Mouse (Mus musculus): ENCODE measurements around the gene Irgm1.
"Not testable (repeated sequence)": the region's sequence is repeated elsewhere in the genome, so short reads cannot be mapped to it uniquely, and the experiment has no call there.

Gene Irgm1

DNA sequence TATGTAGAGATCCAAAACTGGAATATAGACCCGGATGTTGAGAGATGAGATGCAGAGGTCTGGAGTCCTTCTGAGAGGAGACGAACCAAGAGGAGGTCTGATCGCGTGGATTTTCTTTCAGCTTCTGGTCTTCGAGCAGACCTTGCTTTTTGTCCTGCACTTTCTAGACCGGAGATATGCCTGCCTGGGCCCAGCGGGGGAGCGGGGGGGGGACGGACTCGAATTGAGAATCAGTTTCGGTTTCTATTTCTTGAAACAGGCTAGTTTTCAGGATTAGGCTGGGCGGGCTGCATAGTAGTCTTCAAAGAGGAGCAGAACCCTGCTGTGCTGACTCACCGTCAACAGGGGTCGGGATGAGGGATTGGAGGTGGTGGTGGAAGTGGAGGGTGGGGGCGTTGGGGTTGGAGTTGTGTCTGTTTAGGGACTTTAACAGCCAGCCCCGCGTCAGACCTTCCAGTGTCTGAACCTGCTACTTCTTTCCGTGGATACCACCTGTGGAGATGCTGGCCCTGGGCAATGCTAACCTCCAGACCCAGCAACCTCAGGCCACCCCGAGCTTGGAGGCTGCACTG is at the start of gene Irgm1:
Irgm1 (minus strand) TSS at position 483 of the 572 bp plus-strand sequence.
- DNase-seq, result peak; percentile 41

DNA sequence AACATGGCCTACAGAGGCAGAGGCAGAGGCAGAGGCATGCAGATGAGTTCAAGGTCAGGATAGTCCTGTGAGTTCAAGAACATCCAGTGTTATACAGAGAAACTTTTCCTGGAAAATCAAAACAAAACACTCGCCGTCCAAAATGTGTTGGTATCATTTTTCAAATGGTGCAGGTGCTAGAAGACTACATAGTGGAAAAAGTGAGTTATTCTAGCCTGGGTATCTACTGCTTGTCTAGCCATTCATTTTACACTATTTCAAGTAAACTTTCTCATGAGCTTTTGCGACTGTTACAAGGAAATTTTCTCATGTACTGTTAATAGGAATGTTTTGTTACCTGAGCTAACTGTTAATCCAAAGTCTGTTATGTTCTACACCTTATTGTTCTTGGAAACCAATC is 46.9 kb upstream of the Irgm1 start:
- no peak for DNase-seq

DNA sequence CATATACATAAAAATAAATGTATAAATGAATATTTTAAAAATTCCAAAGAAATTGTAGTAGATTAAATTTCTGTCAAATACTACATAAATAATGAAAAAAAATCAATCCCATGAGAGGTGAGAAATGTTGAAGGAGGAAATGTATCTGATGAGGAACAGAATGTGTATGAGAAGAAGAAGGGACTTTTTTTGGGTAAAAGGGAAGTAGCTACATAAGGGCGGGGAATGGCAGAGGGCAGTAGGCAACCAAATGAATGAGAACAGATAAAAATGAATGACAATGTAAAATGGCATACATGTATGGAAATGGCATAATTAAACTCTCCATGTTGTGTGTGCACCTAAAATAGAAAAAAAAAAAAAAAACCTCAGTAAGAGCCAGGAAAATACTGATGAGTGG is 42.1 kb upstream of the Irgm1 start:
- no peak for DNase-seq

DNA sequence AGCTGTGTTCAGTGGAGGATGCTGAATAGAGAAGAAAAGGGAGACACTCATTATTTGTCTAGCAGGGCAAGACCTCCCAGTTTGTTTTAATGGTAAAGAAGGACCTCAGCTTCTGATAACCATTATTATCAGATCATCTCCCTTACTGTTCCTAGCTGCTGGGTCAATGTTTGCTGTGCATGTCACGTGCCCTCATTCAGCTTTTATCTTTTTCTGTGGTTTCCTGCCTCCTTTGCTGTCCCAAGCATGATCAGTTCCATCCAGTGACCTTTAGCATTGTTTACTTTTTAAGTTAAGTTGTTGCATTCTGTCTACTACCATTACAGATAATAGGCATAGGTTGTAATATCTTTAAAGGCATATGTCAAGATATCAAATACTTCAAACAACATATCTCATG is 37.0 kb upstream of the Irgm1 start:
- no peak for DNase-seq

DNA sequence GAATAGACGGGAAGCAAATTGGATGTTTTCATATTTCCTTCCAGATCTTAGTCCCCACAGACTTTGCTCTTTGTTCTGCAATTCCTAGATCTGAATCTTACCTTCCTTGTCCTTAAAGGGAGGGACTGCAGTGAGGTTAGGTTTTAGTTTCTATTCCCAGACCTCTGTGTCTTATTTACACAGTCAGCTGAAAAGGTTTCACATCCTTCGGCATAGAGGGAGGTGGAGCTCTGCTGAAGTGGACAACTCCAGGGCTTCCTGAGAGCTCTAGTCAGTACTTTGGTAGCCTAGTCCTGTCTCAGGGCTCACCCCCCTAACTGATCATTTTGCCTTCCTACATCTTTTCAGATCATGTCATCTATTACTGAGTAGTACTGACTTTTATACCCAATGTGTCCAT is 30.5 kb upstream of the Irgm1 start, which contains the start of gene Gm5431:
Gm5431 (minus strand) TSS at position 194 of the 400 bp plus-strand sequence.
- DNase-seq, result no peak

DNA sequence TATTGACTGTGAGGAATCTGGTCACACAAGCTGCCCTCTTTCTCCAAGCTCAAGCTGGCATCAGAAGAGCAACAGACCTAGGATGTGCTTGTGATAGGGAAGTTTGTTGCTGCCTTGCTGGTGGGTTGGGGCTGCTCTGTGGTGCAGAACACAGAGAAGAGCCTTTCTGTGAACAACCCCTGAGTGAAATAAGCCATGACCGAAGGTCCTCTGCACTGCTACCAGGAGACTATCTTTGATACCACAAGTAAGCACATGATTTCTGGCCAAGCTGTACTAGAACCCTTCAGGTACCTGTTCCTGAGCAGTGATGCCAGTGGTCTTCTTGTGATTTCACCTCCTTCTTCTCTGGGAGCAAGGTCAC is 30.1 kb upstream of the Irgm1 start:
- not testable (repeated sequence) for DNase-seq

DNA sequence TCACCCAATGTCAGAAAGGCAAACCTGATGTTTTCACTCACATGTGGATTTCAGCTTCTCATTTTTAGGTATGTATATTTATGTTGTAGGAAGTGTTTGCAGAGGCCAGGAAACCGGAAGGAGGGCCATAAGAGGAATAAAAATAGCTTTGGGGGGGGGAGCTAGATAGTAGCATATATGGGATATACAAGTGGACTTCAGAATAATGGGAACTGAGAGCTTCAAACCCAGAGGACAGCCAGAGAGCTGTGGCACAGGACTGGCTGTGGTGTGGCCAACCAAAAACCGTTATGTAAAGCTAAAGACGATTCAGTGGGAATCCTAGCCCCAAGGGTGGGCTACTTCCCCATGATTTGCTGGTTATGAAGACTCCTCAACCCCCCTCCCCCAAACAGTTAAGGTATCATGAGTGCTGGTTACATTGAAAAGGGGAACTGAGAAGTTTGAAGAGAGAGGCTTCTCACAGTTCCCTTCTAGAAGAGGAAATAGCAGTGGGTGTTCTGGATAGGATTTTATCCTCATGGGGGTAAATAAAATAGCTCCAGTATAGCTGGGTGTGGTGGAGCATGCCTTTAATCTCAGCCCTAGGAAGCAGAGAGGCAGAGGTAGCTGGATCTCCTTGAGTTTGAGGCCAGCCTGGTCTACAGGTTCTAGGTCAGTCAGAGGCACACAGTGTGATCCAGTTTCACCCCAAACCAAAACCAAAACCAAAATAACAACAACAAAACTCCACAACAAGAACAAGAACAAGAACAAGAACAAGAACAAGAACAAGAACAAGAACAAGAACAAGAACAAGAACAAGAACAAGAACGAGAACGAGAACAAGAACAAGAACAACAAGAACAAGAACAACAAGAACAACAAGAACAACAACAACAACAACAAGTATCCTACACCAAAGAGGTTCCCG is 29.4 kb upstream of the Irgm1 start:
- DNase-seq, result not testable (repeated sequence)

DNA sequence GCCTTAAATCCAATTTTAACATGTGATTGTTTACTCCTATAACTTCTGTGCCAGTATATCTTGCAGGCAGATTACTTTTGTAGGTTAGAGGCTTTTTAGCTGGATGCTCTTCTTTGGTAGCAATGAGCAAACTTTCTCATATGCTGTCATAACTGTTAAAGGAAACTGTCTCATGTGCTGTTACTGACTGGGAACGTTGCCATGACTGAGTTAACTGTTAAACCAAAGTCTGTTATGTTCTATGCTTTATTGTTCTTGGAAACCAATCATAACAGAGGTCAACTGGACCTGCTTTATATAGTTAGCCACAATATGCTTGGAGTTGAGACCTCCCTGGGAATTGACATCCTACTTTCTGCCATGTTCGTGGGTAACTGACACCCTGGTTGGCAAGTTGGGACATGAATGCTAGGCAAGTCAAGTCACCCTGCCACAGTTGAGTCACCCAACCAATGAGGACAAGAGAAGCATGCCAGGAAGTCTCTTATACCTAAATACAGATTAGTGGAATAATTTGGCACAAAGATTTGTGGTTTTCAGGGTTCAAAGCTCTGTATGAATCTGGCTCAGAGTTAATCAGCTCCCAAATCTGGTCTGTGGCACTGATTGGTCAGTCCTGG is 27.4 kb upstream of the Irgm1 start:
- DNase-seq, result no peak

DNA sequence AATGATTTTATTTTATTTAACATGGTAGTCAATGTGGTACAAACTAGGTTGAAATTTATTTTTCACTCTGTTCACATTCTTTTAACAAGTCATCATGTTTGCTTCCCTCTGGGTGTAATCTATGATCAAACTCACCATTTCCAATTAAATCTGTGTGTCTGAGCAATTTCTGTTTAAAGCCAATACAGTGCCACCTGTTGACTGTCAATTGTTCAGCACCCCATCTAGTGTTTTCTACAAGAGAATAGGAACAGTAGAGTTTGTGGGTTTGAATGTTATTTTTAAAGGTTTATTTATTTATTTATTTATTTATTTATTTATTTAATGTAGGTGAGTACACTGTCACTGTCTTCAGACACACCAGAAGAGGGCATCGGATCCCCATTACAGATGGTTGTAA is 5.2 kb upstream of the Irgm1 start:
- no peak for DNase-seq

DNA sequence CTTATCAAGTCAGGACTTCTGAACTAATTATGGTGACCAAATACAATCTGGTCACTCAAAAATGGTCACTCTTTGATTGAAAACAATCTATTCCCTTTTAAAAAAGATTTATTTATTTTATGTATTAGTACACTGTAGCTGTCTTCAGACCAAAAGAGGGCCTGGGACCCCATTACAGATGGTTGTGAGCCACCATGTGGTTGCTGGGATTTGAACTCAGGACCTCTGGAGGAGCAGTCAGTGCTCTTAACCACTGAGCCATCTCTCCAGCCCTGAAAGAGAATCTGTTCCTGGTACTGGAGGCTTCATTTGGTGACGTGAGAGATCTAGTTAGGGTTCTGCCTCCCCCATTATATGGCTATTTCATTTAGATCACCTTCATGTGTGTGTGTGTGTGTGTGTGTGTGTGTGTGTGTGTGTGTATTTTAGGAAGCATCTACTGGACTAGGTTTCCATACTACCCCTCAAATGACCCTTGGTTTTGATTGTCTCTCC is 3.9 kb upstream of the Irgm1 start:
- DNase-seq, result not testable (repeated sequence)

DNA sequence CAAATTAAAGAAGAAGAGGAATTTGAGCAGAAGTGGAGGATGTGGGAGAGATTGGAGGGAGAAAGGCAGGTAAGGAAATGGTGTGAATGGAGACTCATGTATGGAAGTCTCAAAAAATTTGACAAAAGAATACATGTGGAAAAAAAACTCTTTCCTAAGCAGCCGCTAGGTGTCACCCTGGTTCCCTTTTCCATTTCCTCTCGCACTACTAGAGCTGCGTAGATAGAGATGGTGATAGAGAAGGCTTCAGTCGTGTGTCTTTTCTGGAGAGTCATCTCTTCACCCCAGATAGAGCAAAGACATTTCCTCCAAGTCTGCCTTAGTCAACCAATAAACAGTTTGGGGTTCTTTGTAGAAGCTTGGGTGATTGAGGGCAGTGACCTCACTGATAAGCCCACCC is 3.0 kb upstream of the Irgm1 start:
- DNase-seq, result peak; percentile 49

DNA sequence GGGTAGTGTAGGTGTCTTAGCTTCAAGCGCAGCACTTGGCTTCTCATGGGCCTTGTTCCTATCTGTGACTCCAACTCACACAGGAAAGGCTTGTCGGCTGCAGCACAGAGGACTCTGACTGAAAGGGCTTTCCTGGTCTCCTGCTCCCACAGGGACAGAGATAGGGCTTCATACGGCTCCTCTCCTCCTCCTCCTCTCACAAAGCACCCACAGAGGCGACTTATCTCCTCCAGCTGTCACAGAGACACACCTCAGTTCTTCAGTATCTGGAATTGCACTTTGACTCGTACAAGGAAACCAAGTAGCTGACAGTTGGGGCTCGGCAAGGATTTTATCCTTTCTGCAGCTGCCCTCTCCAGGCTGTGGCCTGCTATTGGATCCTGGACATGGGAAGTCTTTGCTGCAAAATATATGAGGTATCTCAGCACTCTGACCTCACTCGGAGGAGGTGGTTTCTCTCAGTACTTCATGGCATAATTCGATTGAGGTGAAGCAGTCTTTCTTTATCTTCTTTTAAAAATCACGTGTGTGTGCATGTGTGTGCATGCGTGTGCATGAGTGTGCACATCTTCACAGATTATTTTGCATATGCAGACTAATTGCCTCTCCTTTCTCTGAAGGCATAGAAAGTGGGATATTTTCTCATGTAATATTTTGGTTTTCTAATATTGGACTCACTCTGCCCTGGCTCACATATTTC is 2.3 kb upstream of the Irgm1 start:
- DNase-seq, result no peak

DNA sequence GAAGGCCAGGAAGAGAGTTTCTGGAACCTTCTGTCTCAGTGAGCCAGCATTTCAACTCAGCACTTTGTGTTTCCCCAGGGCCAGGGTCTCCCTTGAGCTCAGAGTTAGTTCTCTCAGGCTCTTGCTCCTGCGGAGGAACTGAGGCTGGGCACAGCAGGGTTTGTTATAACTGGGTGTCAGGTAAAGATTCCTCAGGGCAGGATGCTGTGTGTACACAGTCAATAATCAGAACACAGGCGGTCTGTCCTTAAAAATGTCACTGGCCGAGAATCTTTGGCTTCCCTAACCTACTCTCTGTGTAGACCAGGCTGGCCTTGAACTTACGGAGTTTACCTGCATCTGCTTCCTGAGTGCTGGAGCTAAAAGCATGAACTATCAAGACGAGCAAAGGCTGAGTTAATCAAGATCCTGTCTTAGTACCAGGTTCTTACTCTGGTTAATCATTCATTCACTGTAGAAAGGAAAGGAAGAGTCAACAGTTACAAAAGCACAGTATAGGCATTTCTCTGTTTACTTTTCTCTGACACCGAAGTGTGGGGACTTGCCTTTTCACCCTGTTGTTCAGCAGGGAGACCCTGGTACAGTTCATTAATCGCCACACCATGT is 1.3 kb upstream of the Irgm1 start:
- DNase-seq, result no peak

DNA sequence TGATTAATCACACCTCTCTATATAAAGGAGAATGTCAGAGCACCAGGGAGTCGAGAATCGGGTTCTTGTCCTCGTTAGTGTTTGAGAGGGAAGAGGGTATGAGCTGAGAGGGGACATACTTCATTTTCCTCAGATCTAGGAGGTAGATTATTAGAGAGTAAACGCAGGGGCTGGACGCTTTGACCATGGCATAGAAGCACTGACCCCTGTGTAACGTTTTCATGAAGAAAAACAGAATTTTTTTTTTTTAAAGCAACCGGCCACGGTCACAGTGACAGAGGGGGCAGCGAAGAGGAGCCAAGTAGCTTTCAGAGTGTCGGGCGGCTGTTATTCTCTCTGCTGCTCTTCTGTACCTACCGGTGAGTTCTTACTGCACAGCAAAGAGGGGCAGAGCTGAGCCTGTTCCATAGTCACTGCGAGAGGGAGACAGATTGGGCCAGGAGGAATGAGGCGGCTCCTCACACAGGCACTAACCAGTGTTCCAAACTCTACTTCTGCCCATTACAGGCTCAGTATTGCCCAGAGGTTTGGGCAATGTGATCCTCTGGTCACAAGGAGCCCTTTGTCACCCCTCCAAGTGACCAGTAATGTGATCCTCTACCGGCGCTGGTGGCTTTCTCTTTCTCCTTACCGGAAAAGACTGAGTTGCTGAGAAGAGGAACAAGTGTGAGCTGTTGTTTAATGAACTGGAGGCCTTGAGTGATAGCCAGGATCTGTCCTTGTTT is 496 bp upstream of the Irgm1 start:
- peak; percentile 34 for DNase-seq

DNA sequence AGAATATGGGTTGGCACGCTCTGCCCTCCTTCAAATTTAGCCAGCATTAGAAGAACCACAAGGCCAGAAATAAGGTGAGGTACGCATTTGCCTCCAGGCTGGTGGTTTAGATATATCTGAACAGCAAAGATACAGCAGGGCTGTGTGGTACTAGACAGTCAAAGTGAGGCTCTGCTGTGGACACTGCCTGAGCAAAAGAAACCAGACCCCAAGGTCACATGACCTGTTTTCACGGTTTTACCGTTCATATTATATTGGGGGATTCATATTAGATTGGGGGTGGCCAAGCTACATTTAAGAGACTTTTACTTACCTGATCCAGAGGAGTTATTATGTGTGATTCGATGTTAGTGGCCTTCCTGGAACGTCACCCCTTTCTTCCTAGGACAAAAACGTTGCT is 702 bp downstream of the Irgm1 start:
- no peak for DNase-seq

DNA sequence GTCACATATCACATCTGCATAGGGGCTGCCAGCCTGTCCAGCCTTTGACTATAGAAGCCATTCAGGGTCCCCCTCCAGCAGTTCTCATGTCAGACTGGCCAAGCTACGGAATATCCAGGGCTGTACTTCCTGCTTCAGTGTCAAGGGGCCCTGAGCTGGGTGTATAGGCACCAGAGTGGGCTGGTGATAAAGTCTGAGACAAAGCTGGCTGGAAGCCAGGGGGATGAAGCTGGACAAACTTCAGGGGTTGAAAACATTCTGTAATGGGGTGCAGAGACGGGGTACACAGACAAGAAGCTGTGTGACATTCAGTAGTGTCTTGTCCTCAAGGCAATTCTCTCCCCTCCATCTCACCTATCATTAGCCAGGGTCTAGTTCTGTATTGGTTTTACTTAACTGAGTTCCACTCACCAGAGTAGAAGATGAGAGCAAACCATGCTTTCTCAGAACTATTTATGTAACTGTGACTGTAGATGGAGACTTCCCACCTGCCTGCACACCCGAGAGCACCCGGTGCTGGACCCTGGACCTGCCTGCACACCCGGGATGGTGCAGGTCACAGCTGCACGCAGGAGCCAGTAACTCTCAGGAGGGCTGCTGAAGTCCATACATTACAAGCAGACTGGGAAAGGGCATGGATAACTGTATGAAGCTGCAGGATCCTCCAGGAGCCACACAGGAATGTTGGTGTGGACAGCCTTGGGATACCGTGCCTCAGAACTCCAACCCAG is 1.9 kb downstream of the Irgm1 start:
- peak; percentile 12 for DNase-seq

DNA sequence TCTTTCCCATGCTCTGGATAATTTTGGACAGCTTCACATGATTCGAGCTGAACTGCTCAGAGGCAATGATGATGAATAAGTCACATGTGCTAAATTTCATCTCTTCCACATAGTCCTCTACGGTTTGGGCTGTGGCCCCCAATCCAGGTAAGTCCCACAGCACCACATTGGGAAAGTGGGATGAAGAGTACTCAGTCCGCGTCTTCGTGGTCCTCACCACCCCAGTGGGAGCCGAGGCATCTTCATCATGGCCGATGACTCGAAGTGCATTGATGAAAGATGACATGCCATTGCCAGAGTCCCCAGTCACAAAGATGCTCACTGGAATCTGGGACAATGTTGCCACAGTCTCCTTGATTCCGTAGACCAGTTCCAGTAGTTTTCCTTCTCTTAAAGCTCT is 5.0 kb downstream of the Irgm1 start:
- DNase-seq, result no peak

DNA sequence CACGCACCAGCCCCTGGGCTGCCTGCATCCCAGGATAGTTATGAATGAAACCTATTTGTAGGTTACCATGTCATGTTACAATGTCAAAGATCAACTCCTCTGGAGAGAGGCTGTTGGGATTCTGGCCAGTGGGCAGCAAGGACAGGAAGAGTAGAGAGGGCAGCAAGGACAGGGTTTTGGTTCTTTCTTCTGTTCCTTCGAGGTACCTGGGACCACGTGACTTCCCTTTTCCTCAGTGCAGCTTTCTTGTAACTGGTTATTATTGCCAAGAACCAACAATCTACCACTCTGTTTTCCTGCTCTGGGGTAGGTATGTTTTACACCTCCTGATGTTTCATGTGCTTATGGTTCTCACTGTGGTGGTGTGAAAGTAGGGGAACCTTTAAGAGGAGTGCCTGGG is 7.7 kb downstream of the Irgm1 start:
- DNase-seq, result no peak

DNA sequence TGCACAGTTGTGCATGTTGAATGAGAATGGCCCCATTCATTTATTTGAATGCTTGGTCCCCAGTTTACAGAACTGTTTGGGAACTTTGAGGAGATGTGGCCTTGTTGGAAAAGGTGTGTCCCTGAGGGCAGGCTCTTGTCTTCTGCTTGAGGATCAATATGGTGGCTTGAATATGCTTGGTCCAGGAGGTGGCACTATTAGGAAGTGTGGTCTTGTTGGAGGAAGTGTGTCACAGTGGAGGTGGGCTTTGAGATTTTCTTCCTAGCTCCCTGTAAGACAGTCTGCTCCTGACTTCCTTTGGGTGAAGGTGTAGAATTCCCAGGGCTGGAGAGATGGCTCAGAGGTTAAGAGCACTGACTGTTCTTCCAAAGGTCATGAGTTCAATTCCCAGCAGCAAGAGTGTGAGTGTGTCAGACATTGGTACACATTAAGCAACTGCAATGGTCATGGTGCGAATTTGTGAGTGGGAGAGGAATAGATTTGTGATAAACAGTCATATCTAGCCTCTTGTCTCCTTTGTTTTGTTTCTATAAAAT is 8.6 kb downstream of the Irgm1 start:
- no peak for DNase-seq

DNA sequence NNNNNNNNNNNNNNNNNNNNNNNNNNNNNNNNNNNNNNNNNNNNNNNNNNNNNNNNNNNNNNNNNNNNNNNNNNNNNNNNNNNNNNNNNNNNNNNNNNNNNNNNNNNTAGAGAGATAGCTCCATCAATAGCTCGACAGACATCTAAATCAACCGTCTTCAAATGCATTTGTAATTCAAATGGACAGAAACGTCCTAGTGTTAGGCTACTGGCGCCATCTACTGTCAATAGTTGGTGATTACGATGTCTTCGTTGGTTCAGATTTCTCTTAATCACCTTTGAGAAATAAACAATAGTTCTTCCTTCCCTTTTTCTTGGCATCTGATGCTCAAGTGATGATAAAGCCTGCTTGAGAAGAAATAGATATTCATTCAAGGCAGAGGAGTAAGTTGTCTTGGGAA is 12.5 kb downstream of the Irgm1 start:
- DNase-seq, result peak; percentile 51

Data from cerebellum, adult 9-11 months (tissue).